Mouse (Mus musculus): ENCODE results near the gene Ttll5. TPM values are rescaled to one million over a fixed set of nuclear protein-coding genes. Genes with fewer than 3 reads are reported as not detected.

Gene Ttll5
- polyA plus RNA-seq, 1 experiment: 6.6 TPM

DNA sequence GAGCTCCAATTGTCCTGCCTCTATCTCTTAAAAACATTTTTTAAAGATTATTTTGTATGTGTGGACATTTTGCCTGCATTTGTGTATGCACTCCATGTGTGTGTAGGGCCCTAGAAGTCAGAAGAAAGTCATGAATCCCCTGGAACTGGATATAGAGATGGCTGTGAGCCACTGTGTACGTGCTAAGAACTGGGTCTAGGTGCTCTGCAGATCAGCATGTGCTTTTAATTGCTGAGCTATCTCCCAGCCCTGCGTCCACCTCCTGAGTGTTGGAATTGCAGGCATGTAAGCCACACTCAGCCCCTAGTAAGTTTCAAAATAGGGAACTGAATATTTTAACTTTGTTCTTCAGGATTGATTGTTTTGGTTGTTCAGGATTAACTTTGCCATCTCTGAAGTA lies 10.1 kb downstream of the Ttll5 start:
- peaks cover 14% of the 10 kb centered on the region for H3K4me1 ChIP-seq
- H3K4me3 ChIP-seq (replicated peaks): no peak overlapping the region
- peaks cover 75% of the 10 kb centered on the region for H3K36me3 ChIP-seq (replicated peaks; ENCODE audit: low read length)
- H3K27me3 ChIP-seq (replicated peaks): no peaks in the 10 kb centered on the region
- no peaks in the 10 kb centered on the region for H3K9me3 ChIP-seq
- TF ChIP-seq FLI1 (IDR thresholded peaks at IDR 0.05; ENCODE audit: low read length): no peak
- TF ChIP-seq GATA1 (IDR thresholded peaks at IDR 0.05; ENCODE audit: borderline replicate concordance, low read length): no peak

GRCm38 (mm10) chr12:85837765-85838164 lies 13.3 kb downstream of the Ttll5 start:
- peaks cover 70% of the 10 kb centered on the region for H3K36me3 ChIP-seq (replicated peaks; ENCODE audit: low read length)
- TF ChIP-seq GATA1 (IDR thresholded peaks at IDR 0.05; ENCODE audit: borderline replicate concordance, low read length) (no peak), FLI1 (IDR thresholded peaks at IDR 0.05; ENCODE audit: low read length) (no peak)
- no peak overlapping the region for H3K4me3 ChIP-seq (replicated peaks)
- H3K9me3 ChIP-seq: no peaks in the 10 kb centered on the region
- peaks cover 21% of the 10 kb centered on the region for H3K4me1 ChIP-seq
- H3K27me3 ChIP-seq (replicated peaks): no peaks in the 10 kb centered on the region

DNA sequence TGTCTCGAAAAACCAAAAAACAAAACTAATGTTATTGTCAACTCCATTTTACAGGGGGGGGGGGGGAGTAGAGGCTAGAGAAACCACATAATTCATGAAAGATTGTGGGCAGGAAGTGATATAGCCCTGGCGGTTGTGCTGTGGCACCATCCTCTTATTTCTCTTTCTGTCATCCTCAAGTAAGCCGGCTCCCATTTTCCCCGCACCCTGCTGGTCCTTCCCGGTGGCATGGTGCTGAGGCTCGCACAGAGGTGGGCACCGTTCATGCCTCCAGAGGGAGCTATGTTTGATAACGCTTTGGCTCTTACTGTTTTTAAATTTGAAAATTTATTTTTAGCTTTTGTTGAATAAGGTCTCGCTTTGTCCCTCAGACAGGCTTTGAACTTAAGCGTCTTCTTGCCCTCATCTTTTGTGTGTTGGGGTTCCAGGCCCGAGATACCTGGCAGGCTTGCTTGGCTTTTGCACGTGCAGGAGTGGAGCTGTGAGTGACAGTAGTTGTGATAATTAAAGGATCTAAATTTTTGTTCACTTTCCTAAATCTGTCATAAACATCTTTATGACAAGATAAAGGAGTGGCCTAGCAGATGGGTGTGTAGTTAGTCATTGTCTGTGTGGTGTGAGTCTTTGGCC lies 15.0 kb downstream of the Ttll5 start:
- no peak overlapping the region for H3K4me3 ChIP-seq (replicated peaks)
- peaks cover 72% of the 10 kb centered on the region for H3K36me3 ChIP-seq (replicated peaks; ENCODE audit: low read length)
- H3K9me3 ChIP-seq: no peaks in the 10 kb centered on the region
- H3K27me3 ChIP-seq (replicated peaks): no peaks in the 10 kb centered on the region
- H3K4me1 ChIP-seq: peaks cover 21% of the 10 kb centered on the region
- TF ChIP-seq GATA1 (IDR thresholded peaks at IDR 0.05; ENCODE audit: borderline replicate concordance, low read length) (no peak), FLI1 (IDR thresholded peaks at IDR 0.05; ENCODE audit: low read length) (no peak)

GRCm38 (mm10) chr12:85848164-85848958 lies 23.9 kb downstream of the Ttll5 start:
- no peak overlapping the region for H3K4me3 ChIP-seq (replicated peaks)
- H3K4me1 ChIP-seq: peaks cover 8% of the 10 kb centered on the region
- H3K27me3 ChIP-seq (replicated peaks): no peaks in the 10 kb centered on the region
- TF ChIP-seq FLI1 (IDR thresholded peaks at IDR 0.05; ENCODE audit: low read length) (no peak), GATA1 (IDR thresholded peaks at IDR 0.05; ENCODE audit: borderline replicate concordance, low read length) (no peak)
- H3K9me3 ChIP-seq: no peaks in the 10 kb centered on the region
- peaks cover 82% of the 10 kb centered on the region for H3K36me3 ChIP-seq (replicated peaks; ENCODE audit: low read length)

GRCm38 (mm10) chr12:85850661-85851060 lies 26.2 kb downstream of the Ttll5 start:
- no peaks in the 10 kb centered on the region for H3K27me3 ChIP-seq (replicated peaks)
- no peaks in the 10 kb centered on the region for H3K9me3 ChIP-seq
- peaks cover 15% of the 10 kb centered on the region for H3K4me1 ChIP-seq
- peaks cover 77% of the 10 kb centered on the region for H3K36me3 ChIP-seq (replicated peaks; ENCODE audit: low read length)
- H3K4me3 ChIP-seq (replicated peaks): no peak overlapping the region
- no peak for TF ChIP-seq GATA1 (IDR thresholded peaks at IDR 0.05; ENCODE audit: borderline replicate concordance, low read length)
- TF ChIP-seq FLI1 (IDR thresholded peaks at IDR 0.05; ENCODE audit: low read length): no peak

GRCm38 (mm10) chr12:85853836-85854235 lies 29.4 kb downstream of the Ttll5 start:
- no peaks in the 10 kb centered on the region for H3K9me3 ChIP-seq
- no peaks in the 10 kb centered on the region for H3K27me3 ChIP-seq (replicated peaks)
- no peak overlapping the region for H3K4me3 ChIP-seq (replicated peaks)
- TF ChIP-seq GATA1 (IDR thresholded peaks at IDR 0.05; ENCODE audit: borderline replicate concordance, low read length) (no peak), FLI1 (IDR thresholded peaks at IDR 0.05; ENCODE audit: low read length) (no peak)
- H3K36me3 ChIP-seq (replicated peaks; ENCODE audit: low read length): peaks cover 72% of the 10 kb centered on the region
- H3K4me1 ChIP-seq: peaks cover 15% of the 10 kb centered on the region

DNA sequence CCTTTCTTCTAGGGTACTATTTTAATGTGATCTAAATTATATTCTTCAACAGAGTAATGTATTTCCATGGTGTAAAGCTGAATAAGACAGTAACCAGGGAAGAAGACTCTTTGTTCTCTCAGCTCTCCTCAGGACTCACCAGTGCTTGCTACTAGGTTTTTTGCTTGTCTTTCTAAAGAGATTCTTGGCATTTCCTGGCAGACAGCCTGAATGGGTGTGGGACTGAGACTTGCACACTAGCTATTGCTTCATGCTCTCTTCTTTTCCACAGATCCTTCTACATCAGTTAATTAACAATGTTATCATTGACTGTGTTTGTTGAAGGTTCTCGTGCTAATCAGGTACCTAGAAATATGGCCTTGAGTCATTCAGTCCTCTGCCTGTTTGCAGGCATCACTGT lies 29.8 kb downstream of the Ttll5 start:
- no peak overlapping the region for H3K4me3 ChIP-seq (replicated peaks)
- H3K36me3 ChIP-seq (replicated peaks; ENCODE audit: low read length): peaks cover 72% of the 10 kb centered on the region
- H3K27me3 ChIP-seq (replicated peaks): no peaks in the 10 kb centered on the region
- no peak for TF ChIP-seq GATA1 (IDR thresholded peaks at IDR 0.05; ENCODE audit: borderline replicate concordance, low read length)
- H3K9me3 ChIP-seq: no peaks in the 10 kb centered on the region
- H3K4me1 ChIP-seq: peaks cover 15% of the 10 kb centered on the region

DNA sequence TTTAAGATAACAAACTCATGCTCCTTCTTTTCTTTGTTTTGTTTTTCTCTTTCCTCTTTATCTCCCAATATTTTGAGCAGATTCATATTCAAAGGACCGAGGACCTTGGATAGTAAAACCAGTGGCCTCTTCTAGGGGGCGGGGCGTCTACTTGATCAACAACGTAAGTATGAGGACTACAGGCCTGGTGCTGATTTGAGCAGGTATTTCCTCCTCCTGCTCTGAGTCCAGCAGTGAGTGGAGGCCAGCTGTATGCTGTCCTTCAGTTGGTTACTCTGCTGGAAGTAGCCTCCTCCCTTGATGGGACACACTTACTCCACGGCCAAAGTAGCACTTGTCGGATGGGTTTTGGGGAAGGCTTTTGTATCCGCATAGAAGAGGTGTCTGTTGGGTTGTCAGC lies 32.8 kb downstream of the Ttll5 start:
- H3K36me3 ChIP-seq (replicated peaks; ENCODE audit: low read length): peaks cover 64% of the 10 kb centered on the region

GRCm38 (mm10) chr12:85859111-85859510 lies 34.7 kb downstream of the Ttll5 start:
- no peaks in the 10 kb centered on the region for H3K27me3 ChIP-seq (replicated peaks)
- H3K36me3 ChIP-seq (replicated peaks; ENCODE audit: low read length): peaks cover 66% of the 10 kb centered on the region
- no peak for TF ChIP-seq GATA1 (IDR thresholded peaks at IDR 0.05; ENCODE audit: borderline replicate concordance, low read length)
- no peak for TF ChIP-seq FLI1 (IDR thresholded peaks at IDR 0.05; ENCODE audit: low read length)
- peaks cover 11% of the 10 kb centered on the region for H3K4me1 ChIP-seq
- H3K4me3 ChIP-seq (replicated peaks): no peak overlapping the region
- no peaks in the 10 kb centered on the region for H3K9me3 ChIP-seq

More for the DNA sequence above, 32.8 kb downstream of the Ttll5 start:
- H3K9me3 ChIP-seq: no peaks in the 10 kb centered on the region
- H3K4me3 ChIP-seq (replicated peaks): no peak overlapping the region
- TF ChIP-seq FLI1 (IDR thresholded peaks at IDR 0.05; ENCODE audit: low read length): no peak
- no peak for TF ChIP-seq GATA1 (IDR thresholded peaks at IDR 0.05; ENCODE audit: borderline replicate concordance, low read length)
- H3K4me1 ChIP-seq: peaks cover 21% of the 10 kb centered on the region
- H3K27me3 ChIP-seq (replicated peaks): no peaks in the 10 kb centered on the region

DNA sequence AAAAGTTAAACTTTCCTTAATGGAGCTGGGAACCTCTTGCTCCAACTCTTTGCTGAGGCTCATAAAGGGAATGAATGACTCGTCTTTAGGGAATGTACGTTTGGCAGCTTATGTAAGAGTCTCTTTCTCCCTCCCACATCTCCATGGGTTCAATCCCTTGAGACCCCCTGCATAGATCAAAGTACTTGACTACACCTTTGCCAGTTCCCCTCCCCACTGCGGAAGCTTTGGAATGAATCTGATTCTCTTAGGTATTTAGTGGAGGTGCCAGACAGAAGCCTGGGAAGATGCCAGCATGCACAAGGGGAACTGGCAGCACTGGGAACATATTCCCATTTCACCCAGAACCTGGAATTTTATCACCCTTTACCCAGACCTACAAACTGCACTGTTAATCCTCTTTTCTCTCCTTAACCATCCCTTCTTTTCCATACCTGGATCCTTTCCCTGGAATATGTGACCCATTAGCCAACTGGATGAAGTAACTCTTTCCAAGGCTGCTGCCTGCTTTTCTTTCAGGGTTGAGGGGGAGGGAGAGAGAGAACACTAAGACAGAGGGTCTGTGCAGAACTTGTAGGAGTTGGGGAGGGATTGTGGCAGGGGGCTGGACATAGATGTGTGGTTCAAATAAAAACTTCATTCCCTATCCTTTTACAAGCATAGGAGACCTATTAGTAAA lies 35.2 kb downstream of the Ttll5 start:
- Histone ChIP-seq H3K4me1 (peaks cover 11% of the 10 kb centered on the region), H3K27me3 (replicated peaks) (no peaks in the 10 kb centered on the region), H3K4me3 (replicated peaks) (no peak overlapping the region), H3K36me3 (replicated peaks; ENCODE audit: low read length) (peaks cover 67% of the 10 kb centered on the region), H3K9me3 (no peaks in the 10 kb centered on the region)
- TF ChIP-seq GATA1 (IDR thresholded peaks at IDR 0.05; ENCODE audit: borderline replicate concordance, low read length) (no peak), FLI1 (IDR thresholded peaks at IDR 0.05; ENCODE audit: low read length) (no peak)
